In genomic region chr11:81602971-81603370, GRCm38 (mm10) we compare ENCODE assay signal across 25 mouse cellular contexts.
A peak's percentile ranks its signal among the peaks of the same experiment; 100 is the strongest.
DNase-seq lines count a peak whose midpoint lies in the region; ATAC-seq lines count a peak whose summit lies in the region.
"Had no signal": no experiment of that assay in that cellular context is flagged by ENCODE, and none has a peak within 500 bp of the region (broad histone marks: within the 10 kb centered on the region; RNA-seq: fewer than 3 reads in every experiment).

No protein-coding gene starts in this region.

- 82% methylated on average over 4 of the region's 4 CpGs for WGBS in forebrain, embryonic 11.5 days
- WGBS in forebrain, embryonic 16.5 days: 83% methylated on average over 4 of the region's 4 CpGs
- 70% methylated on average over 4 of the region's 4 CpGs for whole genome bisulfite sequencing in heart, embryonic 10.5 days
- WGBS in hindbrain, embryonic 13.5 days: 77% methylated on average over 4 of the region's 4 CpGs
- 83% methylated on average over 4 of the region's 4 CpGs for WGBS in hindbrain, embryonic 11.5 days
- 82% methylated on average over 4 of the region's 4 CpGs for WGBS in midbrain, embryonic 16.5 days
- WGBS in midbrain, embryonic 11.5 days: 88% methylated on average over 4 of the region's 4 CpGs

- H3K36me3 ChIP-seq in forebrain, embryonic 11.5 days (ENCODE audit: control insufficient read depth, insufficient read depth, low read length): no peaks in the 10 kb centered on the region
- no peaks in the 10 kb centered on the region for H3K36me3 ChIP-seq in forebrain, embryonic 16.5 days (ENCODE audit: control insufficient read depth, insufficient read depth)
- no peaks in the 10 kb centered on the region for H3K36me3 ChIP-seq in heart, embryonic 10.5 days
- no peaks in the 10 kb centered on the region for H3K36me3 ChIP-seq in hindbrain, embryonic 13.5 days
- H3K36me3 ChIP-seq in hindbrain, embryonic 11.5 days (ENCODE audit: control insufficient read depth, insufficient read depth, low read length): no peaks in the 10 kb centered on the region
- H3K36me3 ChIP-seq in midbrain, embryonic 16.5 days (ENCODE audit: control insufficient read depth, insufficient read depth, low read length): no peaks in the 10 kb centered on the region
- H3K36me3 ChIP-seq in midbrain, embryonic 11.5 days (ENCODE audit: control insufficient read depth, insufficient read depth, low read length): no peaks in the 10 kb centered on the region
- H3K36me3 ChIP-seq: embryonic facial prominence, embryonic 10.5 days; embryonic facial prominence, embryonic 12.5 days; forebrain, embryonic 12.5 days; G1E had no signal

- H3K9me3 ChIP-seq in forebrain, embryonic 11.5 days (ENCODE audit: control insufficient read depth, low read length): no peaks in the 10 kb centered on the region
- H3K9me3 ChIP-seq in forebrain, embryonic 16.5 days (ENCODE audit: control insufficient read depth, low read length): no peaks in the 10 kb centered on the region
- H3K9me3 ChIP-seq in heart, embryonic 10.5 days: no peaks in the 10 kb centered on the region
- no peaks in the 10 kb centered on the region for H3K9me3 ChIP-seq in hindbrain, embryonic 13.5 days
- no peaks in the 10 kb centered on the region for H3K9me3 ChIP-seq in hindbrain, embryonic 11.5 days (ENCODE audit: control insufficient read depth, low read length)
- H3K9me3 ChIP-seq in midbrain, embryonic 16.5 days (replicated peaks; ENCODE audit: control insufficient read depth, low read length, poor library complexity, severe bottlenecking): no peaks in the 10 kb centered on the region
- no peaks in the 10 kb centered on the region for H3K9me3 ChIP-seq in midbrain, embryonic 11.5 days (ENCODE audit: control insufficient read depth, low read length)
- H3K9me3 ChIP-seq: embryonic facial prominence, embryonic 10.5 days; embryonic facial prominence, embryonic 12.5 days; forebrain, embryonic 12.5 days had no signal

- no peaks in the 10 kb centered on the region for H3K4me1 ChIP-seq in forebrain, embryonic 11.5 days (replicated peaks; ENCODE audit: control insufficient read depth, insufficient read depth, low read length)
- no peaks in the 10 kb centered on the region for H3K4me1 ChIP-seq in forebrain, embryonic 16.5 days (replicated peaks; ENCODE audit: control insufficient read depth, insufficient read depth, low read length)
- H3K4me1 ChIP-seq in heart, embryonic 10.5 days: no peaks in the 10 kb centered on the region
- 0 out of 2 replicates have a peak, but pooled peaks cover 4% of the 10 kb centered on the region for H3K4me1 ChIP-seq in hindbrain, embryonic 13.5 days (replicated peaks)
- H3K4me1 ChIP-seq in hindbrain, embryonic 11.5 days (replicated peaks; ENCODE audit: control insufficient read depth, insufficient read depth, low read length): no peaks in the 10 kb centered on the region
- H3K4me1 ChIP-seq in midbrain, embryonic 16.5 days (ENCODE audit: control insufficient read depth, insufficient read depth, low read length): no peaks in the 10 kb centered on the region; the same call in 1 of the 2 replicates
- no peaks in the 10 kb centered on the region for H3K4me1 ChIP-seq in midbrain, embryonic 11.5 days (ENCODE audit: control insufficient read depth, insufficient read depth, low read length)
- H3K4me1 ChIP-seq: embryonic facial prominence, embryonic 10.5 days; embryonic facial prominence, embryonic 12.5 days; forebrain, embryonic 12.5 days had no signal

- no peak for ATAC-seq in forebrain, embryonic 11.5 days (replicated peaks; ENCODE audit: low FRiP score)
- ATAC-seq in forebrain, embryonic 16.5 days: no peak
- no peak for ATAC-seq in hindbrain, embryonic 13.5 days (ENCODE audit: low FRiP score)
- ATAC-seq in hindbrain, embryonic 11.5 days (ENCODE audit: low FRiP score): no peak
- no peak for ATAC-seq in midbrain, embryonic 16.5 days
- ATAC-seq in midbrain, embryonic 11.5 days (ENCODE audit: low FRiP score): no peak
- ATAC-seq: activated CD4-positive, CD25-positive, alpha-beta regulatory T cell, adult 4 months; CD4-positive, CD25-positive, alpha-beta regulatory T cell, adult 4 months; forebrain, embryonic 14.5 days; Patski had no signal

- peak; percentile 21 for DNase-seq in forebrain, embryonic 11.5 days (ENCODE audit: low spot score)
- DNase-seq in heart, embryonic 10.5 days (ENCODE audit: low spot score): peak; percentile 51
- no peak for DNase-seq in heart, adult 9 months (ENCODE audit: low spot score in 2 of 2)
- no peak for DNase-seq in hindbrain, embryonic 11.5 days (ENCODE audit: low spot score)
- no peak for DNase-seq in midbrain, embryonic 11.5 days (ENCODE audit: low spot score, missing footprints)
- DNase-seq: adrenal gland, adult 8-10 months; adrenal gland, postnatal 14 days; adrenal gland, postnatal 36 days; B cell, adult 2 months; cerebellum, adult 11-12 months; cerebellum, adult 2 months; cerebellum, adult 9-10 months; cerebellum, postnatal 10 days; cerebellum, postnatal 25 days had no signal

- H3K4me3 ChIP-seq in forebrain, embryonic 11.5 days (ENCODE audit: low read depth, low read length): no peak overlapping the region
- no peak overlapping the region for H3K4me3 ChIP-seq in forebrain, embryonic 16.5 days (replicated peaks; ENCODE audit: low read length)
- no peak overlapping the region for H3K4me3 ChIP-seq in heart, embryonic 10.5 days
- H3K4me3 ChIP-seq in hindbrain, embryonic 13.5 days: no peak overlapping the region
- H3K4me3 ChIP-seq in hindbrain, embryonic 11.5 days (ENCODE audit: low read depth, low read length): no peak overlapping the region
- no peak overlapping the region for H3K4me3 ChIP-seq in midbrain, embryonic 16.5 days (ENCODE audit: low read depth, low read length)
- no peak overlapping the region for H3K4me3 ChIP-seq in midbrain, embryonic 11.5 days (ENCODE audit: low read depth, low read length)
- H3K4me3 ChIP-seq: embryonic facial prominence, embryonic 10.5 days; embryonic facial prominence, embryonic 12.5 days; forebrain, embryonic 12.5 days had no signal

- no peak overlapping the region for H3K4me2 ChIP-seq in forebrain, embryonic 11.5 days (ENCODE audit: low read depth, low read length, severe bottlenecking)
- H3K4me2 ChIP-seq in forebrain, embryonic 16.5 days (ENCODE audit: low read length): no peak overlapping the region
- no peak overlapping the region for H3K4me2 ChIP-seq in hindbrain, embryonic 13.5 days
- no peak overlapping the region for H3K4me2 ChIP-seq in hindbrain, embryonic 11.5 days (replicated peaks; ENCODE audit: low read depth, low read length)
- H3K4me2 ChIP-seq in midbrain, embryonic 16.5 days (ENCODE audit: low read length): no peak overlapping the region
- H3K4me2 ChIP-seq in midbrain, embryonic 11.5 days: no peak overlapping the region
- H3K4me2 ChIP-seq: embryonic facial prominence, embryonic 12.5 days; forebrain, embryonic 12.5 days had no signal

- H3K27me3 ChIP-seq in forebrain, embryonic 11.5 days (ENCODE audit: control insufficient read depth, insufficient read depth, low read length): no peaks in the 10 kb centered on the region
- H3K27me3 ChIP-seq in forebrain, embryonic 16.5 days (replicated peaks; ENCODE audit: control insufficient read depth, insufficient read depth, low read length): no peaks in the 10 kb centered on the region
- no peaks in the 10 kb centered on the region for H3K27me3 ChIP-seq in heart, embryonic 10.5 days (ENCODE audit: insufficient read depth, poor library complexity, severe bottlenecking)
- H3K27me3 ChIP-seq in hindbrain, embryonic 13.5 days: no peaks in the 10 kb centered on the region
- no peaks in the 10 kb centered on the region for H3K27me3 ChIP-seq in hindbrain, embryonic 11.5 days (ENCODE audit: control insufficient read depth, insufficient read depth, low read length)
- no peaks in the 10 kb centered on the region for H3K27me3 ChIP-seq in midbrain, embryonic 16.5 days (ENCODE audit: control insufficient read depth, insufficient read depth, low read depth, low read length)
- no peaks in the 10 kb centered on the region for H3K27me3 ChIP-seq in midbrain, embryonic 11.5 days (ENCODE audit: control insufficient read depth, insufficient read depth, low read length)
- H3K27me3 ChIP-seq: embryonic facial prominence, embryonic 12.5 days; forebrain, embryonic 12.5 days had no signal

- H3K27ac ChIP-seq in forebrain, embryonic 11.5 days (ENCODE audit: low read depth, low read length): no peak overlapping the region
- no peak overlapping the region for H3K27ac ChIP-seq in forebrain, embryonic 16.5 days (ENCODE audit: low read length)
- H3K27ac ChIP-seq in heart, embryonic 10.5 days: no peak overlapping the region
- H3K27ac ChIP-seq in hindbrain, embryonic 13.5 days: peak overlapping the region; percentile 12; the same call in 1 of the 2 replicates
- no peak overlapping the region for H3K27ac ChIP-seq in hindbrain, embryonic 11.5 days (ENCODE audit: low read depth, low read length)
- H3K27ac ChIP-seq in midbrain, embryonic 16.5 days (ENCODE audit: low read length): no peak overlapping the region
- no peak overlapping the region for H3K27ac ChIP-seq in midbrain, embryonic 11.5 days (ENCODE audit: low read depth, low read length)
- H3K27ac ChIP-seq: embryonic facial prominence, embryonic 10.5 days; embryonic facial prominence, embryonic 12.5 days; forebrain, embryonic 12.5 days had no signal

- H3K9ac ChIP-seq in forebrain, embryonic 11.5 days (ENCODE audit: low read length): no peak overlapping the region
- H3K9ac ChIP-seq in forebrain, embryonic 16.5 days (replicated peaks; ENCODE audit: low read depth, low read length): no peak overlapping the region
- 0 out of 2 replicates have a peak overlapping the region, but pooled peaks have one; percentile 25 for H3K9ac ChIP-seq in hindbrain, embryonic 13.5 days
- H3K9ac ChIP-seq in hindbrain, embryonic 11.5 days (ENCODE audit: low read depth, low read length): no peak overlapping the region
- H3K9ac ChIP-seq in midbrain, embryonic 16.5 days (ENCODE audit: low read depth, low read length): 0 out of 2 replicates have a peak overlapping the region, but pooled peaks have one; percentile 20
- no peak overlapping the region for H3K9ac ChIP-seq in midbrain, embryonic 11.5 days (ENCODE audit: low read length)
- H3K9ac ChIP-seq: embryonic facial prominence, embryonic 12.5 days; forebrain, embryonic 12.5 days had no signal

Comparison
In these comparisons a context has a peak if more than half of its experiments do, and no peak if none do; other contexts are left out.
1. DNase-seq: peak in forebrain, embryonic 11.5 days (single experiment) and heart, embryonic 10.5 days (single experiment); none in heart, adult 9 months (0 of 2), hindbrain, embryonic 11.5 days (single experiment) and midbrain, embryonic 11.5 days (single experiment).
2. H3K9ac ChIP-seq: peak in hindbrain, embryonic 13.5 days (single experiment) and midbrain, embryonic 16.5 days (single experiment); none in forebrain, embryonic 11.5 days (single experiment), forebrain, embryonic 16.5 days (single experiment), hindbrain, embryonic 11.5 days (single experiment) and midbrain, embryonic 11.5 days (single experiment).